Mouse (Mus musculus) bone marrow macrophage, adult 2 months (primary cell): ENCODE data around the gene Pepd.

Experiments used
- CTCF ChIP-seq: IDR thresholded peaks from 2 replicates; pipeline ENCODE4 v1.5.1; 2012; ENCODE audit warnings: low read depth, mild to moderate bottlenecking, low read length, moderate library complexity
- POLR2A ChIP-seq: IDR thresholded peaks from 2 replicates; pipeline ENCODE4 v1.6.1; 2012; ENCODE audit warnings: mild to moderate bottlenecking, low read depth, low read length, borderline replicate concordance

DNA sequence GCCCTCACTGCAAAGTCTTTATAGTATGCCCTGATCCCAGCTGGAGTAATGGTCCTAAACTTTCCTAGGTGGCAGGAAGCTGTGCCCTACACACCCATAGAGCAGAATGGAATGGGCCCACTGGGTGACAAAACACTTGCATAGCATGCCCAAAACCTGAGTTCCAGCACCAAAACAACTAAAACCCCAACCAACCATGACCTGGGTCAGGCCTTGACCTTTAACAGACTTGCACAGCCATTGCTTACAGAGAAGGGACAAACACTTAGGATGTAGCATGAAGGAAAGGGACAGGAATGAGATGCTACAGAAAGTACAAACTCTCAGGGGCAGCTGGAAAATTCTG, 130.0 kb downstream of the Pepd start:
- no peak for TF ChIP-seq POLR2A
- TF ChIP-seq CTCF: no peak
